8 mouse cellular contexts compared by ENCODE assay signal in genomic region chr16:20895734-20896133, GRCm38 (mm10).
DNase-seq lines count a peak whose midpoint lies in the region; ATAC-seq lines count a peak whose summit lies in the region.

No protein-coding gene starts in this region.

- H3K9ac ChIP-seq in forebrain, embryonic 11.5 days (ENCODE audit: low read length), result no peak overlapping the region
- H3K9ac ChIP-seq in liver, embryonic 12.5 days, result no peak overlapping the region

- H3K4me3 ChIP-seq in forebrain, embryonic 11.5 days (ENCODE audit: low read depth, low read length), result no peak overlapping the region
- no peak overlapping the region for H3K4me3 ChIP-seq in liver, embryonic 12.5 days

- peak; percentile 9 to 12 for DNase-seq in cerebellum, adult 18-20 months
- DNase-seq in cerebellum, adult 11-12 months, result no peak
- DNase-seq in left cerebral cortex, adult 18-20 months (ENCODE audit: low spot score in 2 of 2), result peak; percentile 10 to 33
- no peak for DNase-seq in left cerebral cortex, postnatal 4 days
- peak; percentile 2 for DNase-seq in brain, embryonic 18.5 days (ENCODE audit: low read depth, low spot score)
- DNase-seq in left cerebral cortex, postnatal 25 days (ENCODE audit: low spot score in 2 of 2), result peak; percentile 37 to 79
- no peak for DNase-seq in forebrain, embryonic 11.5 days (ENCODE audit: low spot score)

- H3K27me3 ChIP-seq in forebrain, embryonic 11.5 days (ENCODE audit: control insufficient read depth, insufficient read depth, low read length), result no peaks in the 10 kb centered on the region
- no peaks in the 10 kb centered on the region for H3K27me3 ChIP-seq in liver, embryonic 12.5 days (replicated peaks)

- no peaks in the 10 kb centered on the region for H3K36me3 ChIP-seq in forebrain, embryonic 11.5 days (ENCODE audit: control insufficient read depth, insufficient read depth, low read length)
- H3K36me3 ChIP-seq in liver, embryonic 12.5 days, result no peaks in the 10 kb centered on the region

- 69% methylated on average over 2 of the region's 2 CpGs for WGBS in forebrain, embryonic 11.5 days
- WGBS in liver, embryonic 12.5 days (ENCODE audit: insufficient replicate concordance), result 37% methylated on average over 2 of the region's 2 CpGs

- intact Hi-C loops in left cerebral cortex, postnatal 4 days (cut with DNase I), result no loop called here
- intact Hi-C loops in left cerebral cortex, postnatal 25 days (cut with DNase I), result loop anchor here (2.0 to 5.0 kb wide), 3 partner anchors 73 to 179 kb away; partner anchors contain the start of genes Clcn2 and Polr2h

- H3K9me3 ChIP-seq in forebrain, embryonic 11.5 days (ENCODE audit: control insufficient read depth, low read length), result no peaks in the 10 kb centered on the region
- no peaks in the 10 kb centered on the region for H3K9me3 ChIP-seq in liver, embryonic 12.5 days (replicated peaks)

- no peak overlapping the region for H3K4me2 ChIP-seq in forebrain, embryonic 11.5 days (ENCODE audit: low read depth, low read length, severe bottlenecking)
- no peak overlapping the region for H3K4me2 ChIP-seq in liver, embryonic 12.5 days

- no peak overlapping the region for H3K27ac ChIP-seq in forebrain, embryonic 11.5 days (ENCODE audit: low read depth, low read length)
- no peak overlapping the region for H3K27ac ChIP-seq in liver, embryonic 12.5 days

- no peaks in the 10 kb centered on the region for H3K4me1 ChIP-seq in forebrain, embryonic 11.5 days (replicated peaks; ENCODE audit: control insufficient read depth, insufficient read depth, low read length)
- H3K4me1 ChIP-seq in liver, embryonic 12.5 days, result no peaks in the 10 kb centered on the region

- no peak for ATAC-seq in forebrain, embryonic 11.5 days (replicated peaks; ENCODE audit: low FRiP score)
- ATAC-seq in liver, embryonic 12.5 days, result no peak

Comparison
In these comparisons a context has a peak if more than half of its experiments do, and no peak if none do; other contexts are left out.
1. DNase-seq: peak in cerebellum, adult 18-20 months (2 of 2), left cerebral cortex, adult 18-20 months (2 of 2), brain, embryonic 18.5 days (single experiment) and left cerebral cortex, postnatal 25 days (2 of 2); none in cerebellum, adult 11-12 months (single experiment), left cerebral cortex, postnatal 4 days (single experiment) and forebrain, embryonic 11.5 days (single experiment).